Mouse (Mus musculus) forebrain, embryonic 10.5 days (tissue): ENCODE results near the gene Wnt4. TPM values are rescaled to one million over a fixed set of nuclear protein-coding genes. Genes with fewer than 3 reads are reported as not detected.

Experiments
- DNase-seq: peaks from one replicate; pipeline ENCODE4 v3.0.0-alpha.2; 2017; ENCODE audit warnings: low spot score; ENCODE audit errors: extremely low spot score
- H3K27ac ChIP-seq: fragments of 300-500 bp; sonication (generic); 2 replicates; pipeline ENCODE4 v1.5.1; 2016; ENCODE audit warnings: mild to moderate bottlenecking
- H3K27me3 ChIP-seq: fragments of 300-500 bp; sonication (generic); 2 replicates; pipeline ENCODE4 v1.6.1; 2016; ENCODE audit warnings: mild to moderate bottlenecking; ENCODE audit not compliant: poor library complexity, severe bottlenecking
- H3K36me3 ChIP-seq: fragments of 300-500 bp; sonication (generic); replicated peaks from 2 replicates; pipeline ENCODE4 v1.6.1; 2016; ENCODE audit warnings: mild to moderate bottlenecking, moderate library complexity
- H3K4me1 ChIP-seq: fragments of 300-500 bp; sonication (generic); 2 replicates; pipeline ENCODE4 v1.6.1; 2016
- H3K4me3 ChIP-seq: fragments of 300-500 bp; sonication (generic); 2 replicates; pipeline ENCODE4 v1.5.1; 2016; ENCODE audit warnings: mild to moderate bottlenecking, moderate library complexity
- H3K9me3 ChIP-seq: fragments of 300-500 bp; sonication (generic); 2 replicates; pipeline ENCODE4 v1.6.1; 2016; ENCODE audit warnings: mild to moderate bottlenecking, moderate library complexity
- WGBS: fragments of 180-500 bp; shearing (Covaris S2); methylation state at CpG from one replicate; pipeline ENCODE4 v1.1.7; 2016; 5-methylcytosine and 5-hydroxymethylcytosine counted together
- polyA plus RNA-seq: library from polyadenylated mRNA; unstranded; fragments of >200 nt; fragmentation: Nextera tagmentation; extraction: Ambion mirVana; gene quantifications from 2 replicates; pipeline ENCODE4 v1.2.1, GENCODE M21; 2016

Gene Wnt4
- polyA plus RNA-seq, 1 experiment from 2014 or later, result 0.81 TPM

DNA sequence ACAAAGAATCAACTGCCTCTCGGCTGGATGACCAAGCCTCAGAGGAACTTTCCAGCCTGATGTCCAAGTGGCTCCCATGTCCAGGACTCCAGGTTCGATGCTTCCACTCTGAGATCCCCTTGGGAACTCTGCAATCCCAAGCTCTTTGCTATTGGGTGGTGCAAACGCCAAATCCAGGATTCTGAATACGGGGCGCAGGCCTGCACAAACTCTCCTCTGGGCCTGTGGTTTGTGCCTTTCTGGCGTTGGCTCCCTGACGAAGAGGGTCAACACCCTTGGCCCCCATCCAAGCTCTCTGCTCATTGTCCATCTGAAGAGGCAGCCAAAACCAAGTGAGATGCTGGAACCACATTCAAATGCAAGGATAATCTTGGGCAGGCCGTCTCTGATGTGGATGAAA, 21.1 kb downstream of the Wnt4 start:
- H3K4me1 ChIP-seq, result peaks cover 33% of the 10 kb centered on the region
- H3K9me3 ChIP-seq, result no peaks in the 10 kb centered on the region
- no peak for DNase-seq
- no peaks in the 10 kb centered on the region; the same call in 1 of the 2 replicates for H3K36me3 ChIP-seq
- no peaks in the 10 kb centered on the region for H3K27me3 ChIP-seq
- no peak overlapping the region for H3K4me3 ChIP-seq
- 88% methylated on average over 8 of the region's 8 CpGs for WGBS
- no peak overlapping the region for H3K27ac ChIP-seq

DNA sequence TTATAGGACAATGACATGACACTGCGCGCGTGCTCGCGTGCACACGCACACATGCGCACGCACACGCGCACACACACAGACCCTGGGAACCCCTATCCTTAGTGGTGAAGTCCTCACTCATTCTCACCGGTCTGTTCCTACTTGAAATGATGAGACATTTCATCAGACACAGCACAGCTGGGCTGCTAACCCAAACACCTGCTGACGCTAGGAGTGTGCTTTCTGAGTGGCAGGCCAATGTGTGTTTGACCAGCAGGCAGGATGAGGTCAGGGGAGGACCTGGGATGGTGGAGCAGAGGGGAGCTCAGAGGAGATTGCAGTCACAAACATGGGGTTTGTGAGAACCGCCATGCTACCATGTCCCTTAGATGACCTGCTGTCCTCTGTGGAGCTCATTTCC, 22.9 kb downstream of the Wnt4 start:
- Histone ChIP-seq H3K27me3 (no peaks in the 10 kb centered on the region), H3K4me3 (no peak overlapping the region), H3K9me3 (no peaks in the 10 kb centered on the region), H3K4me1 (peaks cover 20% of the 10 kb centered on the region), H3K36me3 (no peaks in the 10 kb centered on the region; the same call in none of the 2 replicates), H3K27ac (no peak overlapping the region)
- no peak for DNase-seq
- WGBS, result 96% methylated on average over 13 of the region's 13 CpGs

DNA sequence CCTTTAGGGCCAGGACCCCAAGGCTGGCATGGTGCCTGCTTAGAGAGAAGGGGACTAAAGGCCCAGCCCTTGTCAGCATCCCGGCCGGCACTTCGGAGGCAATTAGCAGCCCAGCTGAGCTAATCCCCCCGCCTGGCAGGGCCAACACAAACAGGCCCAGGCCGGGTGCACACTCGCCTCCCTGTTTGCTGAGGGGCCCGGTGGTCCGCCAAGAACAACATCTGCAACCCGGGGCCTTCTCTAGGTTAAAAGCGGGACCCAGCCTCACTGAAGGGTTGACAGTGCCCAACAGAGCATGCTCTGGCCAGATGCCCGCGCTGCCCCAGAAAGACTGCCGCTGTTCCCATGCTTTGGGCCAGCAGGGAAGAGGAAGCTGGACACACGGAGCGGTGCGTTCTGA, 24.3 kb downstream of the Wnt4 start:
- no peak overlapping the region for H3K4me3 ChIP-seq
- no peak for DNase-seq
- no peaks in the 10 kb centered on the region for H3K9me3 ChIP-seq
- H3K4me1 ChIP-seq, result peaks cover 29% of the 10 kb centered on the region
- peak overlapping the region; percentile 0; the same call in 1 of the 2 replicates for H3K27ac ChIP-seq
- 56% methylated on average over 16 of the region's 16 CpGs for WGBS
- no peaks in the 10 kb centered on the region; the same call in 1 of the 2 replicates for H3K36me3 ChIP-seq
- no peaks in the 10 kb centered on the region for H3K27me3 ChIP-seq

DNA sequence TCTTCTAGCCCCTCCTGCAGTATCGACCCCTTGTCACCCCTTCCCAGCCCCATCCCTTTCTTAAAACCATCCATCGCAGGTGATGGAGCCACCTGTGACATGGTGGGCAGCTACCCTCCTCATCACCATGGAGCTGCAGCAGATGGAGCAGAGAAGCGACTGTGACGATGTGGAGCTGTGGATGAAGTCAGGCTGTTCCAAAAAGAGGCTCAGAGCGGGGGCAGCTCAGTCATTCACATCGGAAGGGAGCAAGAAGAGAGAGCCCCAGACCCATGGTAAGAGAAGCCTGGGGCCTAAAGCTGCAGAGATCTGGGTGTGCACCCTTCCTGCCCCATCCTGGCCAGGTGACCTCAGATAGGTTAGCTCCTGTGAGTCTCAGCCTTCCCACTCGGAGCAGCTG, 26.8 kb downstream of the Wnt4 start:
- DNase-seq, result no peak
- WGBS, result 93% methylated on average over 7 of the region's 7 CpGs
- Histone ChIP-seq H3K27me3 (no peaks in the 10 kb centered on the region), H3K4me3 (no peak overlapping the region), H3K4me1 (peaks cover 37% of the 10 kb centered on the region), H3K27ac (no peak overlapping the region), H3K9me3 (no peaks in the 10 kb centered on the region), H3K36me3 (no peaks in the 10 kb centered on the region; the same call in 1 of the 2 replicates)

DNA sequence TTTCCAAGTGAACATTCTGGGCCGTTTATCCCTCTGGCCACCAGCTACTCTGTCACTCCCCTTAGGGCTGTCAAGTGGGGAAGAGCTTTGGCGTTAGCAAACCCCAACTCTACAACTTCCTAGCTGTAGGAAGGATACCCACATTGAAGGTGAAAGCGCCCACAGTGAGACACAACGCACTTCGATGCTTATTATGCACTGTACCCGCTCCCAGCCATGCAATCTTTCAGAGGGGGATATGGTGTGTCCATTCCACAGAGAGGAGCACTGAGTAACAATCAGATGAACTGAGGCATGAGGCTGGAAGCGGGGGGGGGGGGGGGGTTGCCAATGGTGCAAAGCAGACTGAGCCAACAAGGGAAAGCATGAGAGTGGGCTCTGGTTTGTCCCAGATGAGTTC, 27.8 kb downstream of the Wnt4 start:
- H3K9me3 ChIP-seq, result no peaks in the 10 kb centered on the region
- H3K27me3 ChIP-seq, result no peaks in the 10 kb centered on the region
- no peaks in the 10 kb centered on the region; the same call in 1 of the 2 replicates for H3K36me3 ChIP-seq
- peaks cover 37% of the 10 kb centered on the region for H3K4me1 ChIP-seq
- DNase-seq, result no peak
- no peak overlapping the region for H3K27ac ChIP-seq
- 93% methylated on average over 7 of the region's 7 CpGs for WGBS
- no peak overlapping the region for H3K4me3 ChIP-seq

DNA sequence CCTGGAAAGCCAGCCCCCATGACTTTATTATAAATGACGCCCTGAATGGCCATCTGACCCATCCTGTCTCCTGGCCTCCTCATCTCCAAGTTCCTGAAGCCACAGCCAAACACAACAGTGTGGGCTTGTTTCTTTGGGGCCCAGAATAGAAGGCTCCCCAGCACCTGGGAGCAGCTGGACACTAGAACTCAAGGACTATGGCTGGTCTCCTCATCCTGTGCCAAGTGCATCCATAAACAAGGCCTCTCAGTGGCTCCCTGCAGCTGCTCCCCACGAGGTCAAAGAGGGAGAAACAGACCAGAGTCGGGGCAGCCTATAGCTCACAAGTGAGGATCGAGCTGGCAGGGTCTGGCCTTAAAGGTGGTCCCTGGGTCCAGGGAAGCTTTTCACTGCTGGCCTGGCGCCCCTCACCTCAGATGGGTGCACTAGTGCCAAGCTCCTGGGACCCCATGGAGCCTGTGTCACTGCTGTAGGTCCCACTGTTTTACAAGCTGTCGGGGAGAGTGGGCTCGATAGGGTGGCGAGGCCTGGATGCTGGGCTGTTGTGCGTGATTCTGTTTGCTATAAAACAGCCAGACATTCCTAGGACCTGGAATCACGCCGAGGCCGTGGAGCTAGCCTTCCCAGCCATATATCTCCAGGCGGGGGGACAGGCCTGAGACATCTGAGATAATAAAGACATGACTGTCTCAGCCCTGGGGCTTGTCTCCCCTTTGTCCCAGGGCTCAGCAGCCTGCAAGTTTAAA, 28.7 kb downstream of the Wnt4 start:
- no peak overlapping the region for H3K4me3 ChIP-seq
- no peaks in the 10 kb centered on the region for H3K9me3 ChIP-seq
- peaks cover 37% of the 10 kb centered on the region for H3K4me1 ChIP-seq
- H3K27ac ChIP-seq, result peak overlapping the region; percentile 27; the same call in 1 of the 2 replicates
- no peak for DNase-seq
- H3K36me3 ChIP-seq, result peaks cover 6% of the 10 kb centered on the region
- no peaks in the 10 kb centered on the region for H3K27me3 ChIP-seq
- WGBS, result 89% methylated on average over 13 of the region's 13 CpGs

DNA sequence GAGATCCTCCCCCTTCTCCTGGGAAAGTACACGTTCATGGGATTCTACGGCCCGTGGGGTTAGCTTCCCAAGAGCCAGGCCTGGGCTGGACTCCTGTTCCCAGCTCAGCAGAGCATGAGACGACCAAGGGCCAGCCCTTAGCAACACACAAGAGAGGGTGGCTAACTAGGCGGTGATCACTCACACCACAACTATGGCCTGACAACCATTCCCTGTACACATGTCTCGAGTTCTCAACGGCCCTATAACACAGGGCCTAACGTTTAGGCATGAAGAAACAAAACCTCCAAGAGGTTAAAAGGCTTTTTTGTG, 29.2 kb downstream of the Wnt4 start:
- Histone ChIP-seq H3K27me3 (no peaks in the 10 kb centered on the region), H3K4me1 (peaks cover 32% of the 10 kb centered on the region), H3K27ac (no peak overlapping the region), H3K9me3 (no peaks in the 10 kb centered on the region), H3K4me3 (no peak overlapping the region), H3K36me3 (peaks cover 6% of the 10 kb centered on the region)
- WGBS, result 83% methylated on average over 8 of the region's 8 CpGs
- no peak for DNase-seq

DNA sequence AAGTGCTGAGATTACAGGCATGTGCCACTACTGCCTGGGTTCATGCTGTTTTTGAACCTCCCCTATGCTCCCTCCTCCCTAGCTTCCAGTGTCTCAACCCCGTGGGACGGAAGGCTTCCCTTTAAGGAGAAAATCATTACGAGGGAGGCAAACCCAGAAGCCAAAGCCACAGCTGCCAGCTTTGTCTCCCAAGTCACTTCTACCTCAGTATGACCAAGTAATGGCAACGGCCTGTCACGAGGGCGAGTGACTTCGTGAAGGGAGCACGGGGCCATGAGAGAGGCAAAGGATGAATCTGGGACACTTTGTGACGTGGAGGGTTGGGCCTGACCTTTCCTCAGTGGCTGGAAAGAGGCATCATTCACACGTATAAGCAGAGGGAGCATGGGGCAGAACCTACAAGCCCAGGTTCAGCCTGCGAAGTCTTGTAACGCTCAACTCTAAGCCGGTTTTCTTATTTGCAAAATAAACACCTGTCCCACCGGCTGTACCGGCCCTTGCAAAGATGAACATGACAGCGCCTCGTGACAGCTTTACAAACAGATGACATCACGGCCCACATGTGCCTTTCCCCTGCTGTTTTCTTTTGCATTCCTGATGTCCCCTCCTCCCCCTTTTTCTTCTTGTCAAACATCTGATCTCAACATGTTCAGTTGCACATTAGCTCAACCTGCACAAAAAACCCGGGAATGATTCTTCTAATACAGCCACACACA, 29.9 kb downstream of the Wnt4 start:
- WGBS, result 94% methylated on average over 19 of the region's 19 CpGs
- H3K27me3 ChIP-seq, result no peaks in the 10 kb centered on the region
- peaks cover 26% of the 10 kb centered on the region for H3K4me1 ChIP-seq
- no peak overlapping the region for H3K27ac ChIP-seq
- DNase-seq, result no peak
- H3K9me3 ChIP-seq, result no peaks in the 10 kb centered on the region
- peaks cover 6% of the 10 kb centered on the region for H3K36me3 ChIP-seq
- H3K4me3 ChIP-seq, result no peak overlapping the region

DNA sequence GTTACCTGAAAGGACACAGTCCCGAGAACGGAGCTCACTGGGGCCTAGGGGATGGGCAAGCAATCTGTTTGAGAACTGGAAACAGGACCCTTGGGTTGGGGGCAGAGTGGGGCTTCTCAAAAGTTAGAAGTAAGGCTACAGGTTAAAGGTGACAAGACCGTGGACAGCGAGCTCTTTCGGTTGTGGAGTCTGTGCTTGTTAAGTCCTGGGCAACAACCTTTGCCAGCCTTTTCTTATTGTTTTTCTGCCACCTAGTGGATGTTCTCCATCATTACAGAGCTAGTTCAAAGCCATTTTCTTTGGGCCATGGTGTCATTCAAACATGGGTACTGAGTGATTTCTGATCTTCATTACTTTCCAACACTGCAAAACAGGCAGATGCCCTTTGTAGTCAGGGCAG, 31.1 kb downstream of the Wnt4 start:
- no peak for DNase-seq
- Histone ChIP-seq H3K36me3 (peaks cover 6% of the 10 kb centered on the region), H3K27ac (no peak overlapping the region), H3K9me3 (no peaks in the 10 kb centered on the region), H3K4me1 (peaks cover 17% of the 10 kb centered on the region), H3K27me3 (no peaks in the 10 kb centered on the region), H3K4me3 (no peak overlapping the region)
- whole genome bisulfite sequencing, result 69% methylated on average over 5 of the region's 5 CpGs

DNA sequence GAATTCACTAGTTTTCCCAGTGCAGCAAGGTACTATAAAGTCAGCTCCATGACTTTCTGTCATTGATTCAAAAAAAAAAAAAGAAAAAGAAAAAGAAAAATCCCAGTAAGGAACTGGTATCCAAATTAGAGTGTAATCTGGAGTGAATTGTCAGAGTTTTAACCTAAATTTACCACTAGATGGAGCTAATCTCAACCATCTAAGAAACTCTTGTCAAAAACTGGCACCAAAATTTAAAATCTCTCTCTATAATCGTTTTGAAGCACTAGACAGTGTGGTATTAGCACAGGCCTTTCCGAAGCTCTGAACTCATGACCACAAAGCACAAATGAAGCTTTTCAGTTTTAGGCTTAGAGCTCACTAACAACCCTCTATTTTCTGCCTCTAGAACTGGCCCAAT, 36.2 kb downstream of the Wnt4 start:
- peaks cover 33% of the 10 kb centered on the region for H3K36me3 ChIP-seq
- WGBS, result 73% methylated on average over 2 of the region's 2 CpGs

DNA sequence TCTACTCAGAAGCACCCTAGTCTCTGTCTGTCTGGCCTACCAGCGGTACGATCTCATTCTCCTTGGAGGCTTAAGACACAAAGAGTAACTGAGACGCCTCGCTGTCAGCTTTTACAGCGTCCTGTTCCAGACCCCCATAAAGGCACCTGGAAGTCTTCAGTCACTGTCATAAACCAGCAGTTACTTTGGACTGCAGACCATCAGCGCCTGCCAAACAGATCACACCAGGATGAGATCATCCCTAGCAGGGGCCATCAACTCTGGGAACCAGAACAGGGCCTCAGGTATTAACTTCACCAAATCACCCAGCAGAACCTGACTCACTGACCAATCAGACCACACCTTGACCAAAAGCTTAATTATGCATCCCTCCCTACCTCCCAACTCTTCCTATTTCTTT, 37.3 kb downstream of the Wnt4 start:
- Histone ChIP-seq H3K4me1 (peaks cover 4% of the 10 kb centered on the region; the same call in 1 of the 2 replicates), H3K4me3 (no peak overlapping the region), H3K27ac (no peak overlapping the region), H3K9me3 (no peaks in the 10 kb centered on the region), H3K36me3 (peaks cover 44% of the 10 kb centered on the region), H3K27me3 (no peaks in the 10 kb centered on the region)
- no peak for DNase-seq
- 83% methylated on average over 6 of the region's 6 CpGs for WGBS

More for the DNA sequence above, 36.2 kb downstream of the Wnt4 start:
- DNase-seq, result no peak
- H3K27me3 ChIP-seq, result no peaks in the 10 kb centered on the region
- no peak overlapping the region for H3K4me3 ChIP-seq
- H3K27ac ChIP-seq, result no peak overlapping the region
- H3K9me3 ChIP-seq, result no peaks in the 10 kb centered on the region
- peaks cover 4% of the 10 kb centered on the region; the same call in 1 of the 2 replicates for H3K4me1 ChIP-seq

DNA sequence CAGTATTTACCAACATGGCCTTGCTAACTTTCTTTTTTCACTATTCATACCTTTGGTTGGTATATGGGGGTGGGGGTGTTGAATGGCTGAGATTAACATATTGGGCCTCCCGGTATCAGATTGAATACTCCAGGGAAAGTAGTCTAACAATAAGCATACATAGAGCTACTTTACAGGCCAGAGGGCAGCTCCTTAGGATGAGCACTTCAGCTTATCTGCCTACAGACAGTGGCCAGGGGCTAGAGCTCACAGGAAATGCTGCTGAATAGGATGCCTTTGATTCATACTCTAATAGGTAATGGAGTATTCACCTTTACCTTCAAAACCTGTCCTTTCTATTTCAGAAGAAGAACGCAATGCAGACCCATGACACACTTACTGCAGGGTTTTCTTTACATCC, 37.8 kb downstream of the Wnt4 start:
- Histone ChIP-seq H3K4me1 (peaks cover 4% of the 10 kb centered on the region; the same call in 1 of the 2 replicates), H3K27ac (no peak overlapping the region), H3K4me3 (no peak overlapping the region), H3K9me3 (no peaks in the 10 kb centered on the region), H3K27me3 (no peaks in the 10 kb centered on the region), H3K36me3 (peaks cover 49% of the 10 kb centered on the region)
- WGBS, result 95% methylated on average over 2 of the region's 2 CpGs
- DNase-seq, result no peak

DNA sequence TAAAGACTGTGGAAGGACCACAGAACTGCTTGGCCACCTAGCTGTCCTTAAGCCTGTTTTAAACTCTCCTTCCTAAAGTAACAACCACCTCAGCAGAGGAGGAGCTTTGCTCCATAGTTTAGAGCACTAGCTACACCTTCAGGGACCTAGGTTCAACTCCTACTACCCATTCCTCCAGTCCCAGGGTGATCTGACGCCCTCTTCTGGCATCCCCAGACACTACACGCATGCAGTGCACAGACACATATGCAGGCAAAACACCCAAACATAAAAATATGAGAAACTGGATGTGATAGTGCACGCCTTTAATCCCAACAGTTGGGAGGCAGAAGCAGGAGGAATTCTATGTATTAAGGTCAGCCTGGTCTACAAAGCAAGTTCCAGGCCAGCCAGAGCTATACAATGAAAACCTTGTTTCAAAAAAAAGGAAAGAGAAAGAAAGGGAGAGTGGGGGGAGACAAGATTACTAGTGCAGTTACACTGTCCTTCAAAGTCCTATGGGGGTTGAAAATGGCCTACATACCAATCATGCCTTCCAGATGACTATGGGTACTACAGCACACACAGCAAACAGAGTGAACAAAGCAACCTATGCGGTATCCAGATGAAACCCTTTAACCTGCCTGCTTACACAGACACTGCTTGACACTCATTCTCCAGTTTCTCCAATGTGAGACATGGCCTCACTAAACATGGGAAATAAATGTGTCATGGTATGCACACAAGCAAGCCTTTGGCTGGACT, 38.9 kb downstream of the Wnt4 start:
- Histone ChIP-seq H3K4me3 (no peak overlapping the region), H3K36me3 (peaks cover 54% of the 10 kb centered on the region), H3K9me3 (no peaks in the 10 kb centered on the region), H3K27ac (no peak overlapping the region), H3K27me3 (no peaks in the 10 kb centered on the region), H3K4me1 (0 out of 2 replicates have a peak, but pooled peaks cover 4% of the 10 kb centered on the region)
- no peak for DNase-seq
- WGBS, result 86% methylated on average over 4 of the region's 4 CpGs
